Mouse (Mus musculus) brown adipose tissue, adult 24 weeks (tissue): ENCODE data around the gene Rab10. TPM values are rescaled to one million over a fixed set of nuclear protein-coding genes. Genes with fewer than 3 reads are reported as not detected.
"Not testable (repeated sequence)": the region's sequence is repeated elsewhere in the genome, so short reads cannot be mapped to it uniquely, and the experiment has no call there.

Experiments used
- H3K27ac ChIP-seq: fragments of 200-500 bp; replicated peaks from 2 replicates; pipeline ENCODE4 v1.5.1; 2012; ENCODE audit warnings: low read depth, mild to moderate bottlenecking, low read length
- H3K4me1 ChIP-seq: fragments of 200-500 bp; 2 replicates; pipeline ENCODE4 v1.6.1; 2012; ENCODE audit warnings: low read length, mixed read lengths; ENCODE audit not compliant: control insufficient read depth, insufficient read depth, insufficient read length
- H3K4me3 ChIP-seq: fragments of 200-500 bp; 2 replicates; pipeline ENCODE4 v1.5.1; 2012; ENCODE audit warnings: low read depth, mild to moderate bottlenecking, low read length, moderate library complexity; ENCODE audit not compliant: insufficient read depth
- polyA plus RNA-seq: library from polyadenylated mRNA; stranded (reverse); fragments of >200 nt; gene quantifications from 2 replicates; pipeline ENCODE4 v1.2.4, GENCODE M21; 2012; ENCODE audit not compliant: missing spikeins, insufficient read depth, insufficient read length

Gene Rab10
- polyA plus RNA-seq, 1 experiment = 102 TPM

GRCm38 (mm10) chr12:3316083-3316482, 6.3 kb upstream of the Rab10 start:
- Histone ChIP-seq H3K4me1 (no peaks in the 10 kb centered on the region), H3K4me3 (no peak overlapping the region), H3K27ac (no peak overlapping the region)

- Histone ChIP-seq H3K4me1 (no peaks in the 10 kb centered on the region), H3K4me3 (no peak overlapping the region), H3K27ac (no peak overlapping the region)
Observed at GRCm38 (mm10) chr12:3312886-3313285, 3.1 kb upstream of the Rab10 start.

- peak overlapping the region; percentile 63 for H3K4me3 ChIP-seq
- H3K27ac ChIP-seq = peak overlapping the region; percentile 78
- H3K4me1 ChIP-seq = peaks cover 4% of the 10 kb centered on the region
Observed at GRCm38 (mm10) chr12:3310321-3310692, 538 bp upstream of the Rab10 start.

DNA sequence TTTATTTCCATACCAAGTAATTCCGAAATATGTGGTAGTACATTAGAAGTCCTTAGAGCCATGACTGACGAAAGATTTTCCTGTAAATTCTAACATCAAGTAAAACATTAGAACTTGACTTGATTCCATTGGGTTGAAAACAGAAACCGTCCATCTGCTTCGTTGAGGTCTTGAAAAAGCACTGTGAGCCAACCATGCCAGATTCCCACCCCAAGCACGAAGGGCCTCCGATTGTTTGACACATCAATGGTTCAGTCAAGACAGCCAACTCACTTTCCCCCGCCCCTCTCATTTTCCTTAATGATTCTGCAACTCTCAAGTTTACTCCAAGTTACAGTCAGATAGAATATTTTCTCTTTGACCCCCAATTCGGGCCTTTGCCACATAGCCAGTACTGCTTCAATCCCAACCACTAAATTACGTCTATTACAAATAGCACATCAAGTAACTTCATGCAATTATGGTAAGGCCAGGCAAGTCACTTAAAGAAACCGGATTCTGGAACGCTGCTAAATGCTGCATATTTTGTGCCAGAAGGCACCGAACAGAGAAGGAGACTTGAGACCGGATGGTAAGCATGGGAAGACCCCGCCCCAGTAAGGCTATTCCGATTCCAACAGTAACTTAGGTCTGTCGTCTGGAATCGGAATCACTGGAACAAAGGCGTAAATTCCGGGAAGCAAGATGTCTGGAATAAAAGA, 1.1 kb downstream of the Rab10 start:
- Histone ChIP-seq H3K4me1 (peaks cover 6% of the 10 kb centered on the region), H3K27ac (peak overlapping the region; percentile 96), H3K4me3 (peak overlapping the region; percentile 86)

GRCm38 (mm10) chr12:3307587-3307986, 2.2 kb downstream of the Rab10 start:
- no peak overlapping the region for H3K27ac ChIP-seq
- peak overlapping the region; percentile 42 for H3K4me3 ChIP-seq
- peaks cover 6% of the 10 kb centered on the region for H3K4me1 ChIP-seq

DNA sequence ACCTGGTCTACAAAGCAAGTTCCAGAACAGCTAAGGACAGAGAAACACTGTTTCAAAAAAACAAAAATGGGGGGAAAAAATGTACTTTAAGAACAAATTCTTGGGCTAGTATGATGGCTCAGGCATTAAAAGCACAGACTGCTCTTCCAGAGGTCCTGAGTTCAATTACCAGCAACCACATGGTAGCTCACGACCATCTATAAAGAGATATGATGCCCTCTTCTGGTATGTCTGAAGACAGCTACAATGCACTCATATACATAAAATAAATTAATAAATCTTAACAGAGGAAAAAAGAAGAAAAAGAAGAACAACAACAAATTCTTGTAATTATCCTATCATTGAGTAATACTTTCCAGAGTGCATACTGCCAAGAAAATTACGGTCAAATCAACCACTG, 4.5 kb downstream of the Rab10 start:
- Histone ChIP-seq H3K27ac (no peak overlapping the region), H3K4me1 (peaks cover 6% of the 10 kb centered on the region), H3K4me3 (no peak overlapping the region)

- not testable (repeated sequence) for H3K4me1 ChIP-seq, H3K27ac ChIP-seq, H3K4me3 ChIP-seq
Observed at GRCm38 (mm10) chr12:3297622-3298021, 12.1 kb downstream of the Rab10 start.

GRCm38 (mm10) chr12:3296056-3296455, 13.7 kb downstream of the Rab10 start:
- Histone ChIP-seq H3K4me3 (no peak overlapping the region), H3K27ac (no peak overlapping the region), H3K4me1 (peaks cover 2% of the 10 kb centered on the region; the same call in 1 of the 2 replicates)

- H3K4me1 ChIP-seq = peaks cover 2% of the 10 kb centered on the region; the same call in 1 of the 2 replicates
- no peak overlapping the region for H3K27ac ChIP-seq
- H3K4me3 ChIP-seq = no peak overlapping the region
Observed at GRCm38 (mm10) chr12:3291849-3292248, 17.9 kb downstream of the Rab10 start.

- no peak overlapping the region for H3K27ac ChIP-seq
- peaks cover 2% of the 10 kb centered on the region; the same call in 1 of the 2 replicates for H3K4me1 ChIP-seq
- no peak overlapping the region for H3K4me3 ChIP-seq
Observed at GRCm38 (mm10) chr12:3291038-3291437, 18.7 kb downstream of the Rab10 start.

- peaks cover 4% of the 10 kb centered on the region for H3K4me1 ChIP-seq
- no peak overlapping the region for H3K27ac ChIP-seq
- H3K4me3 ChIP-seq = no peak overlapping the region
Observed at GRCm38 (mm10) chr12:3288440-3288839, 21.3 kb downstream of the Rab10 start.

DNA sequence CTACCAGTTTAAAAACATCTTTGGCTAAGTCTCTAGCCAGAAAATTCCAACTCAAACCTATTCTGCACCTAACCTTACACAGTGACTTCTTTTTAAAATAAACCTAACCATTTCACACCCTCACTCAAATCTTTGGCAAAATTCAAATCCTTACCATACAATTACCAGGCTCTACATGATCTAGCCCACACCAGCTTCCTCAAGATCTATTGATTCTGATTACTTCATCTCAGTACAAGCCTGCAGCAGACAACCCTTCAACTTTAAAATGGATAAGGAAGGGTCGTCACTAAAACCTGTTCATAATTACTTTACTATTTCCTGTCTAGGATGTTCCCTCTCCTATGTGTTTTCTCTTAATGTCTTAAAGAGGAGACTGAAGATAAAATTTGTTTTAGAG, 23.9 kb downstream of the Rab10 start:
- peaks cover 8% of the 10 kb centered on the region for H3K4me1 ChIP-seq
- no peak overlapping the region for H3K4me3 ChIP-seq
- H3K27ac ChIP-seq = no peak overlapping the region

- Histone ChIP-seq H3K4me3 (no peak overlapping the region), H3K27ac (no peak overlapping the region), H3K4me1 (peaks cover 8% of the 10 kb centered on the region)
Observed at GRCm38 (mm10) chr12:3285377-3285776, 24.4 kb downstream of the Rab10 start.

GRCm38 (mm10) chr12:3284463-3284862, 25.3 kb downstream of the Rab10 start:
- peaks cover 8% of the 10 kb centered on the region for H3K4me1 ChIP-seq
- no peak overlapping the region for H3K27ac ChIP-seq
- no peak overlapping the region for H3K4me3 ChIP-seq

GRCm38 (mm10) chr12:3283829-3284440, 25.8 kb downstream of the Rab10 start:
- H3K4me3 ChIP-seq = no peak overlapping the region
- H3K4me1 ChIP-seq = peaks cover 8% of the 10 kb centered on the region
- H3K27ac ChIP-seq = no peak overlapping the region

GRCm38 (mm10) chr12:3282954-3283353, 26.8 kb downstream of the Rab10 start:
- no peak overlapping the region for H3K4me3 ChIP-seq
- peaks cover 8% of the 10 kb centered on the region for H3K4me1 ChIP-seq
- peak overlapping the region; percentile 14; the same call in 1 of the 2 replicates for H3K27ac ChIP-seq
